In the genomic region with DNA sequence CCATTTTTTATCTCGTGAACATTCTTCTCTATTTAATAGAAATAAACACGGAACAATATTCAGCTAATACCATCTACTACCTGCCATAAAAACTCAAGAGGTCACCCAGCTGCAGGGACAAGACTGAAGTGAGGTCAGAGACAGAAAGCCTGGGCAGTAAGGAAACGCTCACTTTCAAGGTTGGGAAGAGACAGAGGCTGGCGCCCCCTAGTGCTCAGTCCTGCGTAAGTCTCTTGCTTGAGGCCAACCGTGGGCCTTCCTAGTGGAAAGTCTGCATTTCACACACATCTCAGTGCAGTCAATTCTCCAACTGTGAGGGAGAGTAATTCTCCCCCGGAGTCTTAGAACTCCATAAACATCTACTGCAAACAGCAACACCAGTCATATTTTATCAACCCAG, we compare ENCODE assay signal across 8 mouse cellular contexts.
DNase-seq lines count a peak whose midpoint lies in the region; ATAC-seq and TF ChIP-seq lines count a peak whose summit lies in the region.

No protein-coding gene starts in this region.

- H3K4me3 ChIP-seq in midbrain, embryonic 10.5 days: no peak overlapping the region
- H3K4me3 ChIP-seq in midbrain, embryonic 15.5 days: no peak overlapping the region
- H3K4me3 ChIP-seq in lung, adult 2 months (replicated peaks; ENCODE audit: extremely low read depth, low read depth, low read length): no peak overlapping the region
- H3K4me3 ChIP-seq in olfactory bulb, adult 2 months (ENCODE audit: insufficient read depth, low read depth, low read length): no peak overlapping the region

- no peak overlapping the region for H3K9ac ChIP-seq in midbrain, embryonic 15.5 days

- H3K27me3 ChIP-seq in midbrain, embryonic 10.5 days (ENCODE audit: low read depth, poor library complexity, severe bottlenecking): no peaks in the 10 kb centered on the region
- H3K27me3 ChIP-seq in midbrain, embryonic 15.5 days (replicated peaks): no peaks in the 10 kb centered on the region

- intact Hi-C loops in gastrocnemius, postnatal 14 days (cut with DNase I; ENCODE audit: low total_unique reads): loop anchor here (5.0 kb wide), 1 partner anchor 53 kb away; no protein-coding TSS in a partner anchor

- 48% methylated on average over 7 of the region's 7 CpGs for WGBS in midbrain, embryonic 10.5 days
- 41% methylated on average over 7 of the region's 7 CpGs for WGBS in midbrain, embryonic 15.5 days
- 30% methylated on average over 7 of the region's 7 CpGs for WGBS in lung, adult 2 months
- WGBS in olfactory bulb, adult 2 months: 43% methylated on average over 7 of the region's 7 CpGs

- H3K36me3 ChIP-seq in midbrain, embryonic 10.5 days: peaks cover 32% of the 10 kb centered on the region
- 0 out of 2 replicates have a peak, but pooled peaks cover 4% of the 10 kb centered on the region for H3K36me3 ChIP-seq in midbrain, embryonic 15.5 days (replicated peaks)

- TF ChIP-seq CTCF in lung, adult 2 months (IDR thresholded peaks at IDR 0.05; ENCODE audit: insufficient read depth, low read length): peak; percentile 93
- peak; percentile 65; the same call in 1 of the 2 replicates for TF ChIP-seq CTCF in olfactory bulb, adult 2 months (IDR thresholded peaks at IDR 0.05; ENCODE audit: insufficient read depth, low read depth, low read length)

- H3K27ac ChIP-seq in midbrain, embryonic 10.5 days (replicated peaks): no peak overlapping the region
- no peak overlapping the region for H3K27ac ChIP-seq in midbrain, embryonic 15.5 days
- no peak overlapping the region for H3K27ac ChIP-seq in olfactory bulb, adult 2 months (ENCODE audit: insufficient read depth, low read depth, low read length)

- no peaks in the 10 kb centered on the region for H3K4me1 ChIP-seq in midbrain, embryonic 10.5 days
- no peaks in the 10 kb centered on the region for H3K4me1 ChIP-seq in midbrain, embryonic 15.5 days
- peaks cover 2% of the 10 kb centered on the region; the same call in 1 of the 2 replicates for H3K4me1 ChIP-seq in lung, adult 2 months (ENCODE audit: control insufficient read depth, insufficient read depth, low read length)
- H3K4me1 ChIP-seq in olfactory bulb, adult 2 months (ENCODE audit: control insufficient read depth, insufficient read depth, low read length): no peaks in the 10 kb centered on the region

- no peak for TF ChIP-seq POLR2A in lung, adult 2 months (IDR thresholded peaks at IDR 0.05; ENCODE audit: borderline replicate concordance, extremely low read depth, low read depth, low read length)
- TF ChIP-seq POLR2A in olfactory bulb, adult 2 months (IDR thresholded peaks at IDR 0.05; ENCODE audit: insufficient read depth, low read depth, low read length): no peak

- peaks cover 9% of the 10 kb centered on the region; the same call in 1 of the 2 replicates for H3K9me3 ChIP-seq in midbrain, embryonic 10.5 days (replicated peaks)
- no peaks in the 10 kb centered on the region for H3K9me3 ChIP-seq in midbrain, embryonic 15.5 days

- no peak for ATAC-seq in midbrain, embryonic 15.5 days (replicated peaks)

- DNase-seq in midbrain, embryonic 10.5 days (ENCODE audit: low spot score): peak; percentile 70
- DNase-seq in cerebellum, postnatal 14 days: peak; percentile 82 to 88
- DNase-seq in gastrocnemius, postnatal 14 days: peak; percentile 81
- peak; percentile 75 to 90 for DNase-seq in kidney, postnatal 36 days
- peak; percentile 71 for DNase-seq in lung, adult 2 months
- DNase-seq in thymus, postnatal 0 days (ENCODE audit: low spot score): peak; percentile 62

- H3K4me2 ChIP-seq in midbrain, embryonic 15.5 days: no peak overlapping the region
